Mouse (Mus musculus): ENCODE measurements around the gene Sdf4. TPM values are rescaled to one million over a fixed set of nuclear protein-coding genes. Genes with fewer than 3 reads are reported as not detected.

The Sdf4 gene
- polyA plus RNA-seq, 1 experiment from 2014 or later = 127 TPM

- Histone ChIP-seq H3K4me1 (ENCODE audit: control insufficient read depth, insufficient read depth, low read length) (no peaks in the 10 kb centered on the region), H3K4me3 (ENCODE audit: low read depth, low read length) (no peak overlapping the region), H3K4me2 (ENCODE audit: low read length) (no peak overlapping the region), H3K27ac (ENCODE audit: low read depth, low read length) (no peak overlapping the region), H3K36me3 (ENCODE audit: control insufficient read depth, insufficient read depth, low read length) (no peaks in the 10 kb centered on the region), H3K27me3 (replicated peaks; ENCODE audit: control insufficient read depth, insufficient read depth, low read length) (no peaks in the 10 kb centered on the region), H3K9me3 (replicated peaks; ENCODE audit: control insufficient read depth, low read length) (no peaks in the 10 kb centered on the region), H3K9ac (ENCODE audit: low read length) (no peak overlapping the region)
- no peak for ATAC-seq
- 86% methylated on average over 5 of the region's 5 CpGs for WGBS
- no peak for DNase-seq (ENCODE audit: low spot score)
Measured at GRCm38 (mm10) chr4:156055173-156055572, 62.5 kb downstream of the Sdf4 start.

GRCm38 (mm10) chr4:156057702-156058101, 65.0 kb downstream of the Sdf4 start:
- H3K4me3 ChIP-seq (ENCODE audit: low read depth, low read length) = no peak overlapping the region
- no peak overlapping the region for H3K9ac ChIP-seq (ENCODE audit: low read length)
- no peaks in the 10 kb centered on the region for H3K27me3 ChIP-seq (replicated peaks; ENCODE audit: control insufficient read depth, insufficient read depth, low read length)
- 70% methylated on average over 10 of the region's 10 CpGs for WGBS
- no peaks in the 10 kb centered on the region for H3K36me3 ChIP-seq (ENCODE audit: control insufficient read depth, insufficient read depth, low read length)
- no peaks in the 10 kb centered on the region for H3K9me3 ChIP-seq (replicated peaks; ENCODE audit: control insufficient read depth, low read length)
- H3K4me1 ChIP-seq (ENCODE audit: control insufficient read depth, insufficient read depth, low read length) = no peaks in the 10 kb centered on the region
- DNase-seq (ENCODE audit: low spot score) (no peak), ATAC-seq (no peak)
- no peak overlapping the region for H3K4me2 ChIP-seq (ENCODE audit: low read length)
- H3K27ac ChIP-seq (ENCODE audit: low read depth, low read length) = no peak overlapping the region

GRCm38 (mm10) chr4:156058826-156059225, 66.2 kb downstream of the Sdf4 start:
- 79% methylated on average over 9 of the region's 9 CpGs for WGBS
- ATAC-seq (no peak), DNase-seq (ENCODE audit: low spot score) (no peak)
- H3K27ac ChIP-seq (ENCODE audit: low read depth, low read length) = no peak overlapping the region
- H3K4me2 ChIP-seq (ENCODE audit: low read length) = no peak overlapping the region
- no peaks in the 10 kb centered on the region for H3K36me3 ChIP-seq (ENCODE audit: control insufficient read depth, insufficient read depth, low read length)
- H3K9ac ChIP-seq (ENCODE audit: low read length) = no peak overlapping the region
- H3K4me3 ChIP-seq (ENCODE audit: low read depth, low read length) = no peak overlapping the region
- H3K4me1 ChIP-seq (ENCODE audit: control insufficient read depth, insufficient read depth, low read length) = no peaks in the 10 kb centered on the region
- H3K27me3 ChIP-seq (replicated peaks; ENCODE audit: control insufficient read depth, insufficient read depth, low read length) = no peaks in the 10 kb centered on the region
- H3K9me3 ChIP-seq (replicated peaks; ENCODE audit: control insufficient read depth, low read length) = no peaks in the 10 kb centered on the region

GRCm38 (mm10) chr4:156059261-156059660, 66.6 kb downstream of the Sdf4 start, which contains the start of gene Ttll10:
TSS of gene Ttll10 (minus strand) at chr4:156059414.
- Histone ChIP-seq H3K4me1 (ENCODE audit: control insufficient read depth, insufficient read depth, low read length) (0 out of 2 replicates have a peak, but pooled peaks cover 4% of the 10 kb centered on the region), H3K9ac (ENCODE audit: low read length) (no peak within 1 kb of the TSS), H3K36me3 (ENCODE audit: control insufficient read depth, insufficient read depth, low read length) (no peaks in the 10 kb centered on the region), H3K4me3 (ENCODE audit: low read depth, low read length) (no peak within 1 kb of the TSS), H3K27me3 (replicated peaks; ENCODE audit: control insufficient read depth, insufficient read depth, low read length) (no peaks in the 10 kb centered on the region), H3K4me2 (ENCODE audit: low read length) (no peak within 1 kb of the TSS), H3K9me3 (replicated peaks; ENCODE audit: control insufficient read depth, low read length) (no peaks in the 10 kb centered on the region), H3K27ac (ENCODE audit: low read depth, low read length) (no peak within 1 kb of the TSS)
- ATAC-seq (no peak), DNase-seq (ENCODE audit: low spot score) (no peak)
- WGBS = 53% methylated on average over 5 of the region's 5 CpGs

GRCm38 (mm10) chr4:156059713-156060112, 67.0 kb downstream of the Sdf4 start:
- Histone ChIP-seq H3K4me3 (ENCODE audit: low read depth, low read length) (no peak overlapping the region), H3K4me2 (ENCODE audit: low read length) (no peak overlapping the region), H3K36me3 (ENCODE audit: control insufficient read depth, insufficient read depth, low read length) (no peaks in the 10 kb centered on the region), H3K4me1 (ENCODE audit: control insufficient read depth, insufficient read depth, low read length) (0 out of 2 replicates have a peak, but pooled peaks cover 4% of the 10 kb centered on the region), H3K27me3 (replicated peaks; ENCODE audit: control insufficient read depth, insufficient read depth, low read length) (no peaks in the 10 kb centered on the region), H3K9me3 (replicated peaks; ENCODE audit: control insufficient read depth, low read length) (no peaks in the 10 kb centered on the region), H3K27ac (ENCODE audit: low read depth, low read length) (no peak overlapping the region), H3K9ac (ENCODE audit: low read length) (no peak overlapping the region)
- DNase-seq (ENCODE audit: low spot score) = no peak
- 40% methylated on average over 10 of the region's 10 CpGs for WGBS
- ATAC-seq = no peak

MicroRNA genes within 50 kb of the gene (microRNA counts, 519-probe panel; counts per million panel counts)
- microRNA mmu-miR-200a = not detected
- microRNA mmu-miR-200b = 3,137 counts per million, percentile 26 among the panel's probes with 10 or more counts
- 2,974 counts per million, percentile 24 among the panel's probes with 10 or more counts for microRNA mmu-miR-429

Small RNAs within 50 kb of the gene (microRNA-seq; reads per million reads assigned to microRNA genes)
- 27.5 reads per million, percentile 41 among the genes with 10 or more reads in this experiment for gene Mir200a
- 156 reads per million, percentile 62 among the genes with 10 or more reads in this experiment for gene Mir200b
- gene Mir429 = 511 reads per million, percentile 76 among the genes with 10 or more reads in this experiment

Other genes starting within 250 kb of the Sdf4 start
- 62.0 and 70.0 TPM in 2 replicates for gene Atad3a, start 231.8 kb upstream of the Sdf4 start, polyA plus RNA-seq (2014; fragmentation: Nextera tagmentation; extraction: Ambion mirVana)
- gene Vwa1, start 218.2 kb upstream of the Sdf4 start, polyA plus RNA-seq (2014; fragmentation: Nextera tagmentation; extraction: Ambion mirVana) = 21.8 and 24.6 TPM in 2 replicates
- gene Tmem88b, start 207.0 kb upstream of the Sdf4 start, polyA plus RNA-seq (2014; fragmentation: Nextera tagmentation; extraction: Ambion mirVana) = 0.12 and 0.25 TPM in 2 replicates
- gene Ankrd65, start 202.4 kb upstream of the Sdf4 start, polyA plus RNA-seq (2014; fragmentation: Nextera tagmentation; extraction: Ambion mirVana) = not detected in 2 replicates
- 274 and 313 TPM in 2 replicates for gene Mrpl20, start 190.0 kb upstream of the Sdf4 start, polyA plus RNA-seq (2014; fragmentation: Nextera tagmentation; extraction: Ambion mirVana)
- gene Ccnl2, start 180.4 kb upstream of the Sdf4 start, polyA plus RNA-seq (2014; fragmentation: Nextera tagmentation; extraction: Ambion mirVana) = 119 and 144 TPM in 2 replicates
- 120 and 135 TPM in 2 replicates for gene Aurkaip1, start 161.6 kb upstream of the Sdf4 start, polyA plus RNA-seq (2014; fragmentation: Nextera tagmentation; extraction: Ambion mirVana)
- gene Mxra8, start 153.2 kb upstream of the Sdf4 start, polyA plus RNA-seq (2014; fragmentation: Nextera tagmentation; extraction: Ambion mirVana) = 15.6 and 22.1 TPM in 2 replicates
- 10.8 and 12.4 TPM in 2 replicates for gene Dvl1, start 145.5 kb upstream of the Sdf4 start, polyA plus RNA-seq (2014; fragmentation: Nextera tagmentation; extraction: Ambion mirVana)
- 0.46 and 0.61 TPM in 2 replicates for gene Tas1r3, start 129.5 kb upstream of the Sdf4 start, polyA plus RNA-seq (2014; fragmentation: Nextera tagmentation; extraction: Ambion mirVana)
- 28.3 and 29.5 TPM in 2 replicates for gene Cptp, start 123.4 kb upstream of the Sdf4 start, polyA plus RNA-seq (2014; fragmentation: Nextera tagmentation; extraction: Ambion mirVana)
- gene Ints11, start 123.3 kb upstream of the Sdf4 start, polyA plus RNA-seq (2014; fragmentation: Nextera tagmentation; extraction: Ambion mirVana) = 94.6 and 102 TPM in 2 replicates
- gene Pusl1, start 101.1 kb upstream of the Sdf4 start, polyA plus RNA-seq (2014; fragmentation: Nextera tagmentation; extraction: Ambion mirVana) = 46.5 and 52.8 TPM in 2 replicates
- gene Acap3, start 101.0 kb upstream of the Sdf4 start, polyA plus RNA-seq (2014; fragmentation: Nextera tagmentation; extraction: Ambion mirVana) = 60.5 and 77.0 TPM in 2 replicates
- 116 and 137 TPM in 2 replicates for gene Ube2j2, start 49.0 kb upstream of the Sdf4 start, polyA plus RNA-seq (2014; fragmentation: Nextera tagmentation; extraction: Ambion mirVana)
- 8.0 and 11.3 TPM in 2 replicates for gene C1qtnf12, start 30.6 kb upstream of the Sdf4 start, polyA plus RNA-seq (2014; fragmentation: Nextera tagmentation; extraction: Ambion mirVana)
- gene B3galt6, start 223 bp upstream of the Sdf4 start, polyA plus RNA-seq (2014; fragmentation: Nextera tagmentation; extraction: Ambion mirVana) = 27.6 and 29.6 TPM in 2 replicates
- gene Tnfrsf4, start 21.0 kb downstream of the Sdf4 start, polyA plus RNA-seq (2014; fragmentation: Nextera tagmentation; extraction: Ambion mirVana) = 0.43 and 0.60 TPM in 2 replicates
- 0.40 and 0.53 TPM in 2 replicates for gene Tnfrsf18, start 33.3 kb downstream of the Sdf4 start, polyA plus RNA-seq (2014; fragmentation: Nextera tagmentation; extraction: Ambion mirVana)
- gene Ttll10, start 66.5 kb downstream of the Sdf4 start, polyA plus RNA-seq (2014; fragmentation: Nextera tagmentation; extraction: Ambion mirVana) = not detected in 2 replicates
- 29.0 and 34.3 TPM in 2 replicates for gene 9430015G10Rik, start 117.1 kb downstream of the Sdf4 start, polyA plus RNA-seq (2014; fragmentation: Nextera tagmentation; extraction: Ambion mirVana)
- gene Rnf223, start 137.6 kb downstream of the Sdf4 start, polyA plus RNA-seq (2014; fragmentation: Nextera tagmentation; extraction: Ambion mirVana) = 0.41 and 0.59 TPM in 2 replicates
- gene Agrn, start 204.6 kb downstream of the Sdf4 start, polyA plus RNA-seq (2014; fragmentation: Nextera tagmentation; extraction: Ambion mirVana) = 72.2 and 88.4 TPM in 2 replicates
- 0.61 and 1.1 TPM in 2 replicates for gene Isg15, start 207.9 kb downstream of the Sdf4 start, polyA plus RNA-seq (2014; fragmentation: Nextera tagmentation; extraction: Ambion mirVana)
- gene AW011738, start 210.4 kb downstream of the Sdf4 start, polyA plus RNA-seq (2014; fragmentation: Nextera tagmentation; extraction: Ambion mirVana) = 1.2 TPM in 2 replicates
- gene Perm1, start 223.0 kb downstream of the Sdf4 start, polyA plus RNA-seq (2014; fragmentation: Nextera tagmentation; extraction: Ambion mirVana) = 0.83 and 0.99 TPM in 2 replicates
- gene Plekhn1, start 242.0 kb downstream of the Sdf4 start, polyA plus RNA-seq (2014; fragmentation: Nextera tagmentation; extraction: Ambion mirVana) = 19.2 and 21.7 TPM in 2 replicates
- gene Noc2l, start 243.1 kb downstream of the Sdf4 start, polyA plus RNA-seq (2014; fragmentation: Nextera tagmentation; extraction: Ambion mirVana) = 43.3 and 45.5 TPM in 2 replicates

Measured in forebrain, embryonic 14.5 days (tissue).